Mouse (Mus musculus) CD8-positive naive resting alpha-beta T cell, adult 2 months (primary cell): ENCODE measurements around the gene Commd7.

Source experiments
- DNase-seq, 2 experiments: peaks; one replicate each; pipeline ENCODE4 v3.0.0; 2022; ENCODE audit warnings: low read depth in 2 of 2, low spot score in 2 of 2

Gene Commd7

DNA sequence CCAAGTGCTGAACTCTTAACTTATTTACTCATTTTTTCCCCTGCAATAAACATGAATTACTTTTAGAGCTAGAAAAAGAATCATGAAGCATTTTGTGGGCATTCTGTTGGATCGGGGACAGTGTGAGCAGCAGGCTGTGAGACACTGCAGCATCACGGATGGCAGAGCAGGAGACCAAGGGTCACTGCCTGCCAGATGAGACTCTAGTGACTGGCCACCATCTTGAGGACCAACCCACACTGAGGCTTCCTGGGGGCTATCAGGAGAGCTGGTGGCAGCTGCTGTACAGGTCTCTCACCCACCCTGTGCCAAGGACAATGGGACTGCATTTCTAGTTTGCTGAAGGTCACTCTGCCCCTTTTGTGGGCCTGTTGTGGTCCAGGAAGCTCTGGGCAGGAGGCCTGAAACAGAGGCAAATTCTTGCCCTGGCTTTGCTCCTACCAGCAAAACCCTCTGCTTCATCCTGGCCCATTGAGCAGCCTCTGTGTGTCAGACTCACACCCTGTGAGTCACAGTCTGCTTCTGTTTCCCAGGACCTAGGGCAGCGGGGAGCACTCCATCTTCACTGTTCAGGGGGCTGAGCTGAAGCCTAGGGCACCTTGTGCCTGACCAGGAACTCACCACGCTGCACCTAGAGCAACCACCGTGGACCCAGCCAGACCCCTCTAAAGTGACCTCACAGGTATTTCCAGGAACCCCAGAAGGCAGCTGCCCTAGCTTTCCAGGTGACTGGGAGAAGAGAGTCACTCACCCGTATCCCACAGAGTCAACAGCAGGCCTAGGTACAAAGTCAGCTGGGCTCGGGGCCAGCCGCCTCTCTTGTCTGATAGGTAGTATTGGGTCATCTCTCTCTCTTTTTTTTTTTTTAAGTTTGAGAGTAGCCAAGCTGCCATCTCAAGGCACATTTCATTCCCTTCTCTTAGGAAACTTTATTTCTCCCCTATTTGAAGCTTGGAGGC lies 40.2 kb downstream of the Commd7 start:
- no peak for DNase-seq

DNA sequence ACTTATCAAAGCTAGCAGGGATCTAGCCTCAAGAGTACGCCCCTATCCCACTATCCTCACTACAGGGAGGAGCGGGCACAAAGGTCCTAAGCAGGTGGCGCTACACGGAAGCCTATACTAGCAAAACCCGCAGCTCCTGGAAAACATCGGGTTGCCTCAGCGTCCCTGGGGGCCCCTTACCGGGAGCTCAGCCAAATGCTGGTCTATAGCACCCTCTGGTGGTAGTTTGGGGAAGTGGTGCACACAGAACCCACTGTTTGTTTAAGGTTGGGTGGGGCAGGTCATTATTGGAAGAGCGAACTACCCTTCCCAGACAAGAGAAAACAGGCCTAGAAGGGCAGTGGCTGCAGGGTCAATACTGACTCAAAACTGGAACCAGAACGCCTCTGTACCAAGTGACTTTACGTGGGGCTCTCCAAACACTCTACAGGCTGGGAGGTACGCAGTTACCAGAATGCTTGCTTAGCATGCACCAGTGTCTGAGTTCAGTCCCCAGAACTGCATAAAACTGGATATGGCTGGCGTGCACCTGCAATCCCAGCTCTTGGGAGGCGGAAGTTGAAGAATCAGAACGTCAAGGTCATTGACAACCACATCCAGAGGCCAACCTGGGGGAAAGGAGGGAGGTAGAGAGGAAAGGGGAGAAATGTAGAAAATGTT lies 45.9 kb downstream of the Commd7 start:
- peak; percentile 67 to 76 for DNase-seq

DNA sequence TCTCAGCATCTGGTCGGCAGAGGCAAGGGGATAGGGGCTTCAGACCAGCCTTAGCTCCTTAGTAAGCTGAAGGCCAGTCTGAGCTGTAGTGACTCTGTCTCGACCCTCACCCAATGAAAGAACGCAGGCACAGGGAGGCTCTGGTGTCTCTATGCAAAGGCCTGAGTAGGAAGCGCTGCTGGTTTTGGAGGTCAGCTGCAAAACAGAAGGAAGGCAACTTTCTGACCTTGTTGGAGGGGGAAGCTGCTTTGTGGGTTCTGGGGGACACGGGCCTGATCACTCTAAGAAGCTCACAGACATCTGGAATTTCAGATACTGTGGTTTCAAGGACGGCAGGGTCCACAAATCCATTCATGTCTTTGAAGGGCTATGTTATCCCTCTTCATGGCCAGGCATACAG lies 46.6 kb downstream of the Commd7 start:
- no peak for DNase-seq

DNA sequence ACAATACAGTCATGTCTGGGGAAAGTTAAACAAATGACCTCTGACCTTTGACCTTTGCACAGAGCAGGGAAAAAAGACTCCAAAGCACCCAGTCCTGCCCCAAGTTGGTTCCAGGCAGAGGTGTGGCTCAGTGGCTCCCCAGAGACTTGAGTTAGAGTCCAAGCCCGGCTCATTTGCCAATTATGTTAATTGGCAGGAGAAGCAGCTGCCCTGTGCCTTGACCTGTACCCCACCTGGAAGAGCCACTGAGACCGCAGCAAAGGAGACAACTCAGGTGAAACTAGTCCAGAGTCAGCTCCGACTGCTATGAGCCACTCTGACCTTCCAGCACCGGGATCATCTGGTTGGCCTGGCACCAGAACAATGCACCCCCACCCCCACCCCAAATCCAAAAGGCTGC lies 48.2 kb downstream of the Commd7 start:
- DNase-seq, result no peak

DNA sequence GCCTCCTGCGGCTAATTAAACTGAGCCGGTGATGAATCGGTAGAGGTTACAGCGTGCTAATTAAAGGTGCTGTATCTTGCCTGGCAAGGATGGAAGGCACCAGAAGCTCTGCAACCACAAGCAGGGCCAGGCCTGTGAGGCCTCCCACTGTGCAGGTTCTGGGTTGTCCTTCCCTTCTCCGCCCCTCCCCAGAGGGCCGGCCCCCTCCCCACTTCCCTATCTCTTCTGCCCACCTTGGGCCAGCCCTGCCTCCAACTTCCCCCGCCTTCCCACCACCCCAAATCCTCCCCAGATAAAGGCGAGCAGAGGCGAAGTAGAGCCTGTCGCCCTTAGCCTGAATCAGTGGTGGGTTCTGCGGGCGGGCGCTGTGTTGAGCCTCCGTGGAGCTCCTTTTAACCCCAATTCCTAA lies 48.9 kb downstream of the Commd7 start:
- DNase-seq, result no peak

DNA sequence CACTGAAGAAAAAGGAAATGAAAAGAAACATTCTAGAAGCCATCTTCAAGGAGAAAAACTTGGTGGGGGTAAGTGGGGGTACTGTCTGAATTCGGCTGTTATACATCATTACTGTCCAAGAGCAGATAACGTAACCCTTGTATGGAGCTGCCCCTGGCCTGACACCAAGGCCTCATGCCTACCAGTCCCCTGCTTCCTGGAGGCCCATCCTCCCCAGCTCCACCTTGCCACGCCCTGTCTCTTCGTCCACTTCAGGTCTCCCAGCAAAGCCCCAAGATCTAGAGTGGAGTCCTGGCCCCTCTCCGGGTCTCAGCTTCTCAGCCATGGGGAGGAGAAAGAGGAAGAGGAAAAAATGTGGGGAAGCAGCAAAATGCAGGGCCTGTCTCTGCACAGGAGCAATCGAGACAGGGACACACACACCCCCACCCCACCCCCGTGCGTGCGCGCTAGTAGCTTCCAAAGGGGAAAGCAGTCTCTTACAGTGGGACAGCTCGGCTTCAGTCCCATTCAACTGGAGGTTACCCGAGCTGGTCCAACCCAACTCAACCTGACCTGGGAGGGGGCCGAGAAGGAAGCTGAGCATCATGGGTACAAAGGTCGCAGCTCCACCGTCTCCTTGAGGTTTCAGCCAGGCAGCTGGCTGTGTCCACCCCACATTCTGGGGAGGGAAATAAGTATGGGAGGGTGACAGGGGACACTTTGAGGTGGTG lies 49.5 kb downstream of the Commd7 start:
- no peak for DNase-seq

DNA sequence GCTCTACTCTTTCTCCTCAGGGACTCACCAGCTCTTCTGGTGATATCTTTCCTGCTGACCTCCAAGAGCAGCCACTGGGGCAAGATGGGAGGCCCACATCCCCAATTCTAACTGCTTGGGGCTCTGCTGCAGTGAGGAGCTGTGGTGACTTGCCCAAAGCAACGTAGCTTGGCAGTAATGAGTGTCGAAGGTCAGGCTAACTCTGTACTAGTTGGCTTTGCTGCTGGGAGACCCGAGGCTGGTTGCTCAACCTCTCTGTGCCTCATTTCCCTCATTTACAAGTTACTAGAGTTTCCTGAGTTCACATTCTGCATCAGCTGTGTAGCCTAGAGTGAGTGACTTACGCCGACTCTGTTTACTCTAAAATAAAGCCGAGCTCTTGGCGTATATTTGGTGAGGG lies 51.2 kb downstream of the Commd7 start:
- DNase-seq, result no peak

DNA sequence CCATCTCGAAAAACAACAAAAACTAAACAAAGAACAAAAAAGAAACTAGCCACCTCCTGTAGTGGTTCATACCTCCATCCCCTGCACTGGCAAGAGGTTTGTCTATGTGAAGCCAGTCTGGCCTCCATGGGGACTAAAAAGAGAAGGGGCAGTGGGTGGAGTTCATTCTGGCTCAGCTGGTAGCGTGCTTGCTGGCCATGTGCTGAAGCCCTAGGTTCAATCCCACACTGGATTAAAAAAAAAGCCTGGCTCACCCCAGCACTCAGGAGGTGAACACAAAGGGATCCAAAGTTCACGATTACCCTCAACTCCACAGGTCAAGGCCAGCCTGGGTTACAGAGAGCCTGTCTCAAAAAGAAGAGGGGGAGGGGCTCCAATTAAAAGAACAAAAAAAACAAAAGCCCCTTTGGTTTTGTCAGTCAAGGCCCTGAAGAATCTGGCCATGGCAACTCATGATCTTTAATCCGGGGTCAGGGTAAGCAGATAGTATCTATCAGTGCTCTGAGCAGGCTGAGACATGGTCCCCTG lies 52.1 kb downstream of the Commd7 start:
- DNase-seq, result no peak

DNA sequence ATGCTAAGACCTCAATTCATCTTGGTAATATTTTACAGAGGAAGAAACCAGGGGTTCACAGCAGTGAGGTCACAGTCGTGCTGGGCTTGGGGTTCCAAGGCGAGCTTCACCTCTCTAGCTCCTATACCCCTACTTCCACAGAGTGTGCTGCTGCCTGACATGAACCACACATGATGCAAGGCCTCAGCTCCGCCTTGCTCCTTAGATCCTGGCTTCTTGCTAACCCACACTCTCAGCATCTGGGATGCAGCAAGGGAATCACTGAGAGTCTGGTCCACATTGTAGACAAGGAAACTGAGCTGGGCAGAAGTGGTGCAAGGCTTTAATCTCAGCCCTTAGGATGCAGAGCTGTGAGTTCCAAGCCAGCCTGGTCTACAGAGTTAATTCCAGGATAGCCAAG lies 52.5 kb downstream of the Commd7 start:
- DNase-seq, result no peak

DNA sequence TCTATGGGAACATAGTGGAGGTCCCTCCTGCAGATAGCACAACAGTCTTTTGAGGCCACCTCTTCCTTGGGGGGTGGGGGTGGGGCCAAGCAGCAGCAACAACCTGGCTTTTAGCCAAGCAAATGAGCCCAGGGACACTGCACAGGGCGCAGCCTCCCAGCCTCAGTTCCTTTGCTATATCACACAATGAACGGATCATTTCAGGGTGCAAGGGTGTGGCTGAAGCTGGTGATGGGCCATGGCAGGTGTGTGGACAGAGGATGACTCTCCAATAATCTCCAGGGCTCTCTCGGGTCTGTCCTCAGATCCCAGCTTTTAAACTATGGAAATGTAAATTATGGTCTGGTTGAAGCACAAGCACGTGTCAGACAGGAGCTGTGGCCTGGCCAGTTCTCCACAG lies 55.5 kb downstream of the Commd7 start:
- DNase-seq, result no peak

DNA sequence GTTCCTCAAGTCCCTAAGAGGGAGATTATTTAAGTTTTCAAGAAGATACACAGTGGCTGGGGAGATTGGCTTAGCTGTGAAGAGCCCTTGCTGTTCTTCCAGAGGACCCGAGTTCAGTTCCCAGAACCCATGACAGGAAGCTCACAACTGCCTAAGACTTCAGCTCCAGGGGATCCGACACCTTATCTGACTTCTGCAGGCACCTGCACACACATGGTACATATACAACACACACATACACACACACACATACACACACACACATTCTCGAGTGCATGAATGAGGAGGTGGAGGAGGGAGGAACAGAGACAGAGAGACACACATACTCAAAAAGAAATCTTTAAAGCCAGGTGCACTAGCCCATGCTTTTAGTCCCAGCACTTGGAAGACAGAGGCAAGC lies 56.4 kb downstream of the Commd7 start:
- DNase-seq, result no peak

DNA sequence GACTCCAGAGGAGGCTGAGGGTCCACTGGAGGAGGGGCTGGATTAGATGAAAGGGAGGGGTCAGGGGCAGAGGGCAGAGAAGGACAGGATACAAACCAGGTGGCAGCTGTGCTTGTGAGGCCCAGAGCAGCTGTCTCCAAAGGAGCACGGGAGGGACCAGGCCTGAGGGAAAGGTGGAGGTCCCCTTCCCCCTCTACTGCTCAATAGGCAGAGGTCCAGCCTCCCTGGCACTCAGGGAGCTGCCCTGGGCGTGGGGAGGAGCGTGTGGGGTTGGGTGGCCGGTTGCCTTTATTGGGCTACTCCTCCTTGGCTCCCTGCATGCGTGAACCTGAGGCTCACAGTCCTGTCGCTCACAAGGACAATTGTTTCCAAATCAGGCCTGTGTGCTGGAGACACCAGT lies 57.0 kb downstream of the Commd7 start:
- no peak for DNase-seq

DNA sequence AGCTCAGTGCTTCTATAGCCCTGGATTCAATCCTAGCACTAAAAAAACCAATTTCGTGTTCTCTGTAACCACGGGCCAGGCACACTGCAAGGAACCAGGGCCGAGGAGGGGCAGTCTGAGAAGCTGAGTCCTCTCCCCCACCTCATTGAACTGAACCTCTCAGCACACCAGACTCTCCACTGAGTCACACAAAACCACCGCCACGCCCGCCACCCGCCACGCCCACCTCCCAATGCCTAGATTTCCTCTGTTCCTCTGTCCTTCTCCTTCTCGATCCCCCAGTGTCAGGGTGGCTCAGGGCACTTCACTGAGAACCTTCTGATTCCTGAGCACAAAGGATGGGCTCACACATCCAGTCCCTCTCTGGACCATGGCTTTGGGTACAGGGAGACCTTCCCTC lies 59.5 kb downstream of the Commd7 start:
- no peak for DNase-seq

DNA sequence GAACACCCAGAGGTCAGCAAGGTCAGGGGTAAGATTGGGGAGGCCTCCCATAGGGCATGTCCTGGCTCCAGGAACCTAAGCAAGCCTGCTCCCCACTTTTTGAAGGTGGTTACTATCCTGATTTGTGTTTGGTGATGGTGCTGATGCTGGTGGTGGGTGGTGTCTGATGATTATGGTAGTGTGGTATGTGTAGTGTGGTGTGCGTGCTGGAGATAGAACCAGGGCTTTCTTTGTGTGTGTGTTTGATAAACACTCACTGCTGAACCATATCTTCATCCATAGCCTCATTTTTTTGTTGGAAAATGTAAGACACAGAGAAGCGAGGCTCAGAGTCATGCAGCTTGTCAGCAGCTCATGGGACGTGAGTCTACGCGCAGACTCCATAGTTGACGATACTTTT lies 64.0 kb downstream of the Commd7 start:
- DNase-seq, result no peak

DNA sequence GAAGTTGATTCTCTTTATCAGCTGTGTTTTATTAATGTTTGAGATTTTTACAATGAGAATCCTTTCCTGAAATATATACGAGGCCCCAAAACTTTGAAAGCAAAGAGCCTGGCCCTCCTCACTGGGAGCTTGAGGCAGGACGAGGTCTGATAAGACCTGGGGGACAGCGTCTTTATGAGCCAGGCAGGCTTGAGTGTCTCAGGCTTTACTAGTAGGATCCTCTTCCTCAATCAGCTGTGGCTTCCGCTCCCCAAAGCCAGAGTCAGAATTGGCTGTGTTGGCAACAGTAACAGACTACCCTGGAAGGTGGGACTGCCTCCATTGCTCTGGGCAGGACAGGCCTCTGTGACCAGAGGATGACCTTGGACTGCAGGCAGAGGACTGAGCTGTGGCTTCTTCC lies 64.6 kb downstream of the Commd7 start:
- no peak for DNase-seq
